Mouse (Mus musculus) kidney, postnatal 0 days (tissue): Measurements from ENCODE around the gene Pou6f2. TPM values are rescaled to one million over a fixed set of nuclear protein-coding genes. Genes with fewer than 3 reads are reported as not detected.

ENCODE experiments used
- ATAC-seq: fragments of 200-750 bp; cut with Nextera tagmentation; replicated peaks from 2 replicates; pipeline ENCODE4 v1.8.0; 2017; ENCODE audit warnings: low read depth, moderate number of reproducible peaks, moderate TSS enrichment, moderate library complexity; ENCODE audit not compliant: low FRiP score
- DNase-seq: peaks from one replicate; pipeline ENCODE4 v3.0.0-alpha.2; 2016; ENCODE audit warnings: low spot score
- H3K27ac ChIP-seq: fragments of 300-500 bp; sonication (generic); 2 replicates; pipeline ENCODE4 v1.5.1; 2014; ENCODE audit warnings: mild to moderate bottlenecking
- H3K27me3 ChIP-seq: fragments of 300-500 bp; sonication (generic); 2 replicates; pipeline ENCODE4 v1.6.1; 2014; ENCODE audit warnings: low read length, mixed read lengths; ENCODE audit not compliant: insufficient read depth
- H3K36me3 ChIP-seq: fragments of 300-500 bp; sonication (generic); 2 replicates; pipeline ENCODE4 v1.6.1; 2014; ENCODE audit warnings: low read length, mixed read lengths; ENCODE audit not compliant: insufficient read depth
- H3K4me1 ChIP-seq: fragments of 300-500 bp; sonication (generic); replicated peaks from 2 replicates; pipeline ENCODE4 v1.6.1; 2014; ENCODE audit warnings: antibody characterized with exemption, low read length, mixed read lengths; ENCODE audit not compliant: insufficient read depth
- H3K4me2 ChIP-seq: fragments of 300-500 bp; sonication (generic); 2 replicates; pipeline ENCODE4 v1.6.1; 2014; ENCODE audit warnings: mild to moderate bottlenecking, low read length, moderate library complexity, mixed read lengths
- H3K4me3 ChIP-seq: fragments of 300-500 bp; sonication (generic); replicated peaks from 2 replicates; pipeline ENCODE4 v1.5.1; 2014; ENCODE audit warnings: low read depth, low read length
- H3K9ac ChIP-seq: fragments of 300-500 bp; sonication (generic); 2 replicates; pipeline ENCODE4 v1.6.1; 2014; ENCODE audit warnings: low read depth, low read length
- H3K9me3 ChIP-seq: fragments of 300-500 bp; sonication (generic); replicated peaks from 2 replicates; pipeline ENCODE4 v1.6.1; 2016; ENCODE audit warnings: low read length, inconsistent platforms, mixed read lengths
- CTCF ChIP-seq: IDR thresholded peaks from 2 replicates; pipeline ENCODE4 v1.5.1; 2016; ENCODE audit warnings: antibody characterized with exemption, low read depth, mild to moderate bottlenecking, moderate library complexity
- WGBS: fragments of 180-500 bp; shearing (Covaris S2); extraction: QIAGEN DNeasy Blood & Tissue Kit; methylation state at CpG from one replicate; pipeline ENCODE4 v1.1.7; 2014; 5-methylcytosine and 5-hydroxymethylcytosine counted together
- polyA plus RNA-seq: library from polyadenylated mRNA; unstranded; fragments of >200 nt; fragmentation: Nextera tagmentation; extraction: Ambion mirVana; gene quantifications from 2 replicates; pipeline ENCODE4 v1.2.1, GENCODE M21; 2015

The Pou6f2 gene
- polyA plus RNA-seq, 1 experiment from 2014 or later, result 0.20 TPM

DNA sequence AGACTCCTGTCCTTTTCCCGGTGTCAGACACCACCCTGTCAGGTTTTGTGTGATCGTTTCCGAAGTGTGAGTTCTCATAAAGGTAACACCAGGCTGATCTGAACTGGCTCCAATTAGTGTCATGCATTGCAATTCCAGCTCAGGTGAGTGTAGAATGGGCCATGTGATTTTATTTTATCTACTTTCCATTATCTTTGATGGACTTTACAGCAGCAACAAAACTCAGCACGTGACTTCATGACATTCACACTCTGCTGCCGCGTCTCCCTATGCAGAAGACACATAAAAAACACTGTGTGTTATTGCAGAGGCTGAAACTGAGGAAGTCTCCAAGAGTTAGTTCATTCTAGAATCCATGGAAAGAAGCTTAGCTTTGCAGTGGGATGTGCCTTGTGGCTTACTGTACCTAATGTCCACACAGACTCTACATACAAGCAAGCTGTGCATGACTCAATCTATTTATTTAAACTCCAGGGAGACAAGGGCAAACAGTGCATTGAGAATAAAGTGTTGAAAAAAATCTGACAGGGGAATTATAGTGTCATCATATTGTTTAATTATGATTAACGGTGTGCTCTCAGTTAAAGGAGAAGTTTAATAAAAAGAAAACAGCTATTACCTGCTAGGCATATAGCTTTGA is 90.9 kb downstream of the Pou6f2 start:
- 71% methylated on average over 7 of the region's 7 CpGs for WGBS
- H3K4me3 ChIP-seq, result no peak overlapping the region
- ATAC-seq, result no peak

DNA sequence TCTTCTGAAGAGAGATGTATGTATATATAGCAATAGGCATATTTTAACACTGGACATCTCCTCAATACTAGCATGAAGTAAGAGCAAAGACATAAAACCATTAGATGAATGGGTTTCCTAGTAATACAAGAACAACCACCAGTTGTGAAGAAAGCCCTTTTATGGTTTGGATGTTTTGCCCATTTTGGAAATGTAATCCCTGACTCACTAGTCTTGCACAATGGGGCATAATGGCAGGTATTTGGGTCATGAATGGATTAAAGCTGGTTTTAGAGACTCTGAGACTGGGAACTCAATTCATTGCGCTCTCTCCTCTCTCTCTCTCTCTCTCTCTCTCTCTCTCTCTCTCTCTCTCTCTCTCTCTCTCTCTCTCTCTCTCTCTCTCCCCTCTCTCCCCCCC is 97.5 kb downstream of the Pou6f2 start:
- Histone ChIP-seq H3K4me2 (no peak overlapping the region), H3K27ac (no peak overlapping the region), H3K4me1 (no peaks in the 10 kb centered on the region), H3K36me3 (no peaks in the 10 kb centered on the region), H3K9ac (no peak overlapping the region), H3K27me3 (no peaks in the 10 kb centered on the region), H3K9me3 (no peaks in the 10 kb centered on the region), H3K4me3 (no peak overlapping the region)
- ATAC-seq, result no peak
- 60% methylated on average over 1 of the region's 1 CpGs for WGBS
- DNase-seq, result no peak
- TF ChIP-seq CTCF, result no peak

More for the DNA sequence above, 90.9 kb downstream of the Pou6f2 start:
- Histone ChIP-seq H3K36me3 (no peaks in the 10 kb centered on the region), H3K27ac (no peak overlapping the region), H3K9ac (no peak overlapping the region), H3K4me2 (no peak overlapping the region), H3K9me3 (no peaks in the 10 kb centered on the region), H3K27me3 (no peaks in the 10 kb centered on the region), H3K4me1 (no peaks in the 10 kb centered on the region)
- TF ChIP-seq CTCF, result no peak
- DNase-seq, result no peak

DNA sequence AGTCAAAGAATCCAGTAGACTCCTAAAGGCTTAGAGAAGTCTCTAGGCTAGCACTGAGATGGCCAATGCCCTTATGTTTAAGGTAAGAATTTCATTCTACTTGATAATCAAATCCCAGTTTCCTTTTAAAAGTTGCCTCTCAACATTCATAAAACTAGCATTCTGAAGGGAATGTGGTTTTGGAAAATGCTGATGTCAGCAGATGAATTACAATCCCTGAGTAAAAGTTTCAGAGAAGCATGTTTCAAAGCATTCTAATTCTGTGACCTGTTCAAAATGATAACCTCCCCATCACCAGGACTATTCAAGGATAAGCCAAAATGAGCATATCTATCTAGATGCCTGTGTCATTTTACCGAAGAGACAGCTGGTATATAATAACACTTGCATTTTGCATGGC is 104.0 kb downstream of the Pou6f2 start:
- Histone ChIP-seq H3K27ac (no peak overlapping the region), H3K9ac (no peak overlapping the region), H3K4me2 (no peak overlapping the region), H3K27me3 (no peaks in the 10 kb centered on the region), H3K36me3 (no peaks in the 10 kb centered on the region), H3K4me3 (no peak overlapping the region), H3K9me3 (no peaks in the 10 kb centered on the region), H3K4me1 (no peaks in the 10 kb centered on the region)
- DNase-seq, result no peak
- ATAC-seq, result no peak
- no peak for TF ChIP-seq CTCF
- 86% methylated on average over 1 of the region's 1 CpGs for WGBS

DNA sequence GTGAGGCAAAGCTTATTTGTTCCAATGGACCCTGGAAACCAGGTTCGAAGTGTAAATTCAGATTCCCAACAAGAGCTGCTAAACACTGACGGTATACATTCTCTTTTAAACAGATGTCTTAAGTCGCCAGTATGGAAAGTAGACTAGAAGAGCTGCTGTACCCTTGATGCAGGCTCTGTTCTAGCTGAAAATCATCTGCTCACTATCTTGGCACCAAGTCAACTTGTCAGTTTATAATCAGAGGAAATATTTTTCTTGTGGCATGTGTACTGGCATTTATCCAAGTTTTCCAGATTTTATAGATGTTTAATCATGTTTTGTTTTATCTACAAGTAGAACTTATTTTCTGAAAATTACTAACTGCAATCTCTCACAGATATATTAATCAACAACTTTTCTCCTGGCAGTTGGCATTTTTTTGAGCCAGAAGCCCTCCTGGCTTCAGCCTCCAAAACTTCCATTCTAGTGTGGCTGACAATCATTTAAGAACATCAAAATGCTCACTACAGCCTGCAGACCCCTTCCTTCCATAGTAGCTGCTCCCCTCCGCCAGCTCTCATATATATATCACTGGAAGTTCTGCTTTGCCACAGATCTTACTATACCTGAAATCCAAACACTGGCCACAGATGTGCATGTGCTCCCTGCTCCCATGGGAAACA is 107.1 kb downstream of the Pou6f2 start:
- Histone ChIP-seq H3K4me3 (no peak overlapping the region), H3K9ac (no peak overlapping the region), H3K4me1 (no peaks in the 10 kb centered on the region), H3K27ac (no peak overlapping the region), H3K27me3 (no peaks in the 10 kb centered on the region), H3K9me3 (no peaks in the 10 kb centered on the region), H3K36me3 (no peaks in the 10 kb centered on the region), H3K4me2 (no peak overlapping the region)
- ATAC-seq (no peak), DNase-seq (peak; percentile 4)
- no peak for TF ChIP-seq CTCF
- WGBS, result 68% methylated on average over 4 of the region's 4 CpGs

DNA sequence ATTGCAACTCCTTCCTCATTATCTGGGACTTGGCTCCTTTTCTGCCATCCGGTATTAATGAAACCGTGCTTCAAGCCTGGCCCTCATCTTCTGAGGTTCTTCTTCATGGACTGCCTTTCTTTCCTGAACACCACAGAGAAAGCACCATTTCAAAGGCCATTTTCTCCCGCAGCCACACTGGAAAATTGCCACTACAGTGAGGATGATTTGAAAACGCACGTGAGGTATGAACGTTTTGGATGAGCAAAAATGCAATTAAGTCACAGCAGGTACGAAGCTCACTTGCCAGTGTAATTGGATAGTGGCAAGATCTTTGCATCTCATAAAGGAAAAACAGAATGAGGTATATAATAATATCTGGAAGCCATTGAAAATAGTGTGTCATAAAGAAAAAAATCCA is 110.0 kb downstream of the Pou6f2 start:
- H3K27ac ChIP-seq, result no peak overlapping the region
- ATAC-seq (no peak), DNase-seq (no peak)
- H3K4me2 ChIP-seq, result no peak overlapping the region
- 67% methylated on average over 7 of the region's 7 CpGs for WGBS
- no peaks in the 10 kb centered on the region for H3K27me3 ChIP-seq
- H3K9ac ChIP-seq, result no peak overlapping the region
- TF ChIP-seq CTCF, result no peak
- H3K9me3 ChIP-seq, result no peaks in the 10 kb centered on the region
- H3K4me1 ChIP-seq, result no peaks in the 10 kb centered on the region
- H3K36me3 ChIP-seq, result no peaks in the 10 kb centered on the region
- no peak overlapping the region for H3K4me3 ChIP-seq

DNA sequence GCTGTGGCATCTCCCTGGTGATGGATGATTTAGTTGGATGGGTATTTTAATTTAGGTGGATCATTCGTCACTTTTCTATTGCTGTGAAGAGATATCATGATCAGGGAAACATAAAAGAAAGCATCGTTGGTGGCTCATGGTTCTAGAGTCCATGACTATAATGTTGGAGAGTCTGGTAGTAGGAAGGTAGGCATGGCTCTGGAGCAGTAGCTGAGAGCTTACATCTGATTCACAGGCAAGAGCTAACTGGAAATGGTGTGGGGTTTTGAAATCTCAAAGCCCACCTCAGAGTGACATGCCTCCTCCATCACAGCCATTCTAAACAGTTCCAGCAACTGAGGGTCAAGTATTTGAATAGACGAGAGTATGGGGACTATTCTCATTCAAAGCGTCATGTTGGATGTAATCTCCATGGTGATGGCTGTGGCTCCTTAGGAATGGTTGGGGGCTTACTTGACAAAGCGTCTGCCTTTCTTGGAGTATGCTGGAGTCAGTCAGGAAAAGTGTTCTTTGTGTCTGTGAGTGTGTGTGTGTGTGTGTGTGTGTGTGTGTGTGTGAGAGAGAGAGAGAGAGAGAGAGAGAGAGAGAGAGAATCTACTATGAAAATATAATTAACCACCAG is 115.0 kb downstream of the Pou6f2 start:
- Histone ChIP-seq H3K4me2 (no peak overlapping the region), H3K27me3 (no peaks in the 10 kb centered on the region), H3K9me3 (no peaks in the 10 kb centered on the region), H3K4me1 (no peaks in the 10 kb centered on the region), H3K9ac (no peak overlapping the region), H3K27ac (no peak overlapping the region), H3K36me3 (no peaks in the 10 kb centered on the region), H3K4me3 (no peak overlapping the region)
- DNase-seq (no peak), ATAC-seq (no peak)
- no peak for TF ChIP-seq CTCF
- WGBS, result 86% methylated on average over 5 of the region's 5 CpGs
